Mouse (Mus musculus) embryonic facial prominence, embryonic 10.5 days (tissue): Measurements from ENCODE around the gene Gm8439. TPM values are rescaled to one million over a fixed set of nuclear protein-coding genes. Genes with fewer than 3 reads are reported as not detected.

ENCODE experiments used
- polyA plus RNA-seq: library from polyadenylated mRNA; unstranded; fragments of >200 nt; fragmentation: Nextera tagmentation; extraction: Ambion mirVana; gene quantifications from 2 replicates; pipeline ENCODE4 v1.2.1, GENCODE M21; 2016

Gene Gm8439
- polyA plus RNA-seq, 1 experiment from 2014 or later = not detected

Other genes starting within 250 kb of the Gm8439 start
- gene Scmh1, start 183.5 kb upstream of the Gm8439 start, polyA plus RNA-seq = 34.7 and 40.8 TPM in 2 replicates
- not detected in 2 replicates for gene Slfnl1, start 56.5 kb upstream of the Gm8439 start, polyA plus RNA-seq
- 135 and 145 TPM in 2 replicates for gene Ctps, start 18.5 kb upstream of the Gm8439 start, polyA plus RNA-seq
- gene Cited4, start 77.8 kb downstream of the Gm8439 start, polyA plus RNA-seq = 9.9 and 10.3 TPM in 2 replicates
- 4.2 and 5.6 TPM in 2 replicates for gene Kcnq4, start 159.9 kb downstream of the Gm8439 start, polyA plus RNA-seq
- 126 and 128 TPM in 2 replicates for gene Nfyc, start 242.8 kb downstream of the Gm8439 start, polyA plus RNA-seq